Mouse (Mus musculus) neural tube, embryonic 11.5 days (tissue): ENCODE data around the gene Tril. TPM values are rescaled to one million over a fixed set of nuclear protein-coding genes. Genes with fewer than 3 reads are reported as not detected.

Experiments used
- ATAC-seq: fragments of 200-750 bp; cut with Nextera tagmentation; 2 replicates; pipeline ENCODE4 v1.8.0; 2017; ENCODE audit warnings: moderate number of reproducible peaks, mild to moderate bottlenecking, moderate TSS enrichment, moderate library complexity; ENCODE audit not compliant: insufficient read depth, low FRiP score, low TSS enrichment
- DNase-seq: peaks from one replicate; pipeline ENCODE4 v3.0.0-alpha.2; 2015; ENCODE audit warnings: low spot score
- H3K27ac ChIP-seq: fragments of 300-500 bp; sonication (generic); 2 replicates; pipeline ENCODE4 v1.5.1; 2014; ENCODE audit warnings: low read depth, mild to moderate bottlenecking, low read length
- H3K27me3 ChIP-seq: fragments of 300-500 bp; sonication (generic); 2 replicates; pipeline ENCODE4 v1.6.1; 2014; ENCODE audit warnings: mild to moderate bottlenecking, low read length, mixed read lengths; ENCODE audit not compliant: control insufficient read depth, insufficient read depth
- H3K36me3 ChIP-seq: fragments of 300-500 bp; sonication (generic); 2 replicates; pipeline ENCODE4 v1.6.1; 2014; ENCODE audit warnings: mild to moderate bottlenecking, low read length, moderate library complexity, mixed read lengths; ENCODE audit not compliant: control insufficient read depth, insufficient read depth
- H3K4me1 ChIP-seq: fragments of 300-500 bp; sonication (generic); 2 replicates; pipeline ENCODE4 v1.6.1; 2014; ENCODE audit warnings: low read length, mixed read lengths; ENCODE audit not compliant: control insufficient read depth, insufficient read depth
- H3K4me2 ChIP-seq: fragments of 300-500 bp; sonication (generic); 2 replicates; pipeline ENCODE4 v1.6.1; 2014; ENCODE audit warnings: low read depth, mild to moderate bottlenecking, moderate library complexity
- H3K4me3 ChIP-seq: fragments of 300-500 bp; sonication (generic); 2 replicates; pipeline ENCODE4 v1.5.1; 2014; ENCODE audit warnings: low read depth, low read length
- H3K9ac ChIP-seq: fragments of 300-500 bp; sonication (generic); 2 replicates; pipeline ENCODE4 v1.6.1; 2014; ENCODE audit warnings: mild to moderate bottlenecking, low read length
- H3K9me3 ChIP-seq: fragments of 300-500 bp; sonication (generic); 2 replicates; pipeline ENCODE4 v1.6.1; 2016; ENCODE audit warnings: low read length; ENCODE audit not compliant: control insufficient read depth
- WGBS: fragments of 180-500 bp; shearing (Covaris S2); extraction: QIAGEN DNeasy Blood & Tissue Kit; methylation state at CpG from one replicate; pipeline ENCODE4 v1.1.7; 2014; 5-methylcytosine and 5-hydroxymethylcytosine counted together
- polyA plus RNA-seq: library from polyadenylated mRNA; unstranded; fragments of >200 nt; fragmentation: Nextera tagmentation; extraction: Ambion mirVana; gene quantifications from 2 replicates; pipeline ENCODE4 v1.2.1, GENCODE M21; 2014

Gene Tril
- polyA plus RNA-seq, 1 experiment from 2014 or later = 19.6 TPM

DNA sequence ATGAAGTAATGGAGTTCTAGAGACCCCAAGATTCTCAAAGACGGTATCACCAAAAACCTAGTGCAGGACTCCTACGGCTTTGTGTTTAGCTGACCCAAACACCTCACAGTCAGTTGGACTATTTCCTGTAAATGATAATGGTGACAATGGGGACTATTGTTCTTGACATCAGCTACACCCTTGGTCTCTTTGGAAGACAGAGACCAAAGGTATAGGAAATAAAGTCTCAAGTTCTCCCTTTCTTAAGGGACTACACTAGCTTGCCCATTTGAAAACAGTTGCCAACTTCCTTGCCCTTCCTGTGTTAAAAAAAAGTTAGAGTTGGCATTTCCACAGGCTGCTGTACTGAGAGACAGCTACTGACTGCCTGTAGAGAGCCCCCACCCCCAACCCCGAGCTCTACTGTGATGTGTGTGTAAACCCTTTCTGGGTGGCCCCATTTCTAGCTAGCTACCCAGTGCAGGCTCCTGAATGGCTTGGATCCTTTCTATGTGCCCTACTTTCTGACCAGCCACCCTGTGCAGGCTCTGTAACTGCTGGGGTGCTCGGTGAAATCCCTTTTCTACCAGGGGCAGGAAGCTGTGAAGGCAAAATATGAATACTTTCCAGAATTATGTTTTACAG lies 19.2 kb downstream of the Tril start:
- no peak overlapping the region for H3K4me3 ChIP-seq
- DNase-seq = no peak
- WGBS = 60% methylated on average over 4 of the region's 4 CpGs

DNA sequence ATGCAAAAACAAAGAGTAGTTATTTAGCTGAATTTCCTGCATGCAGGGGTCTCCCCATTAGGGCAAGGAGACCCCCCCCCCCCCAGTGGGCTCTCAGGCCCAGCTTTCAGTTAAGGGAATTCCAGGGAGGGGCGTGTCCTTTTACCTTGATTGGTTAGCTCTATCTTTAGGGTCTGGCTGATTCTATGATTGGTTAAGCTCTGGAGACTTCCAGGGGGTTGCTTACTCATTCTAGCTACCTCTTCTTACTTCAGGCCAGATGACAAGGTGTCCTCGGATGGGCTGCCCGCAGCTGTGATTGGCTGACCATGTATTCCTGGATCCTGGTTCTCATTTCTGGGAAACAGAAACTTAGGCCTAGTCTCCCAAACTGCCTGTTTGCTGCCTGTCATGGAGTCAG lies 21.8 kb downstream of the Tril start:
- H3K36me3 ChIP-seq = no peaks in the 10 kb centered on the region
- no peaks in the 10 kb centered on the region for H3K27me3 ChIP-seq
- no peaks in the 10 kb centered on the region for H3K9me3 ChIP-seq
- H3K4me1 ChIP-seq = no peaks in the 10 kb centered on the region
- 80% methylated on average over 3 of the region's 3 CpGs for WGBS
- no peak overlapping the region for H3K4me3 ChIP-seq
- no peak overlapping the region for H3K4me2 ChIP-seq
- ATAC-seq (no peak), DNase-seq (no peak)
- H3K9ac ChIP-seq = no peak overlapping the region
- no peak overlapping the region for H3K27ac ChIP-seq

More for the DNA sequence above, 19.2 kb downstream of the Tril start:
- H3K9ac ChIP-seq = no peak overlapping the region
- no peaks in the 10 kb centered on the region for H3K9me3 ChIP-seq
- no peaks in the 10 kb centered on the region for H3K27me3 ChIP-seq
- ATAC-seq = no peak
- peaks cover 3% of the 10 kb centered on the region for H3K4me1 ChIP-seq
- no peak overlapping the region for H3K27ac ChIP-seq
- no peaks in the 10 kb centered on the region for H3K36me3 ChIP-seq
- no peak overlapping the region for H3K4me2 ChIP-seq

DNA sequence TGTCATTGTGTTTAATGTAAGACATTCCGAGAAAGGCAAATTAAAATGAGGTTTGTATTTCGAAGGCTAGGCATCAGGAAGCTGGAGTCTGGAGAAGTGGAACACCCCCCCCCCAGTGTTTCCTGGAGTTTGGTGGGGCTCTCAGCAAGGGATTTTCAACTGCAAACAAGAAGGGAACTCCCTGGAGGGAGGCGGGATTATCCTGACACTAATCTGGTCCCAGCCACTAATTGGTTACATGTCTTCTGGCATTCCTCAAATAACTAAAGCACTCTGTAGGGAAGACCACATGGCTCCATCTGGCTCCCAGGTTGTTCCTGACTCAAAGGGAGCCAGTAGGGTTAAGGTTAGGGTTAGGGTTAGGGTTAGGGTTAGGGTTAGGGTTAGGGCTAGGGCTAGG lies 23.8 kb downstream of the Tril start:
- DNase-seq (no peak), ATAC-seq (no peak)
- H3K27ac ChIP-seq = no peak overlapping the region
- 75% methylated on average over 3 of the region's 3 CpGs for WGBS
- no peaks in the 10 kb centered on the region for H3K4me1 ChIP-seq
- H3K4me2 ChIP-seq = no peak overlapping the region
- no peak overlapping the region for H3K4me3 ChIP-seq
- no peaks in the 10 kb centered on the region for H3K36me3 ChIP-seq
- H3K9ac ChIP-seq = no peak overlapping the region
- H3K27me3 ChIP-seq = no peaks in the 10 kb centered on the region
- H3K9me3 ChIP-seq = no peaks in the 10 kb centered on the region

DNA sequence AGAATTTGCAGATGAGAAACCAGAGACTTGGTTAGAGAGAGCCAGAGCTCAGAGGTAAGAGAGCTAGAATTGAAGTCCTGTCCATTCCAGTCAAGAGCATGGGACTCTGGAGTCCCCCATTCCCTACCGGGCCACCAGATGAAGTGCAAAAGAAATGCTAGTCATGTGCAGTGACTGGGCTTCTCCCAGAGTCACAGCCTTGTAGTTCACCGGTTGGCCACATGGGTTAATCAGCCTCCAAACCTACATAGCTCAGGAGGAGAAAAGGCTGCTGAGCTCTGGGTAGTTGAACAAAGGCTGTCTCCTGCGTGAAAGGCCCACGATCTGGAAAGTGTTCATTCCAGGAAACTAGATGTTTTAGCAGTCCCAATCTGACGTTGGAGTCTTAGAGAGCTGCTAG lies 24.8 kb downstream of the Tril start:
- Histone ChIP-seq H3K27ac (no peak overlapping the region), H3K36me3 (no peaks in the 10 kb centered on the region), H3K4me2 (no peak overlapping the region), H3K27me3 (no peaks in the 10 kb centered on the region), H3K9ac (no peak overlapping the region), H3K4me3 (no peak overlapping the region), H3K4me1 (no peaks in the 10 kb centered on the region), H3K9me3 (no peaks in the 10 kb centered on the region)
- WGBS = 23% methylated on average over 5 of the region's 5 CpGs
- DNase-seq (peak; percentile 67), ATAC-seq (no peak)

DNA sequence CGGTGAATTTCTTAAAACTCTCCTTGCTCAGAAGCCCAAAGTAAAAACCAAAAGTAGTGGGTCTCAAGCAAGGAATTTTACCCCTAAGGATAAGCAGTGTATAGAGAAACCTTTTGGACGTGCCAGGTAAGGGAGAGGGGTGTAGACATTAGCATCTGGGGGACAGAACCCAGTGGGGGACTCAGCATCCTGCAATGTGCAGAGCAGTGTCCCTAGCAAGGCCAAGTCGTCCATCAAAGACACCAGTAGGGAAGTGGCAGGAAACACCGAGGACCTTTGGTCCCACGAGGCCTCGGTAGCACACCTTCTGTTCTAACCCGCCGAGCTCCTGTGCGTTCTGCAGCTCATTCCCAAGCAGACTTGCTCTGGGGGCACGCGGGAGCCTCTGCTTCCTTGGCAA lies 25.6 kb downstream of the Tril start:
- DNase-seq (no peak), ATAC-seq (no peak)
- H3K27me3 ChIP-seq = no peaks in the 10 kb centered on the region
- H3K9me3 ChIP-seq = no peaks in the 10 kb centered on the region
- H3K27ac ChIP-seq = no peak overlapping the region
- H3K4me2 ChIP-seq = no peak overlapping the region
- H3K9ac ChIP-seq = no peak overlapping the region
- WGBS = 49% methylated on average over 11 of the region's 11 CpGs
- H3K4me1 ChIP-seq = no peaks in the 10 kb centered on the region
- no peak overlapping the region for H3K4me3 ChIP-seq
- H3K36me3 ChIP-seq = no peaks in the 10 kb centered on the region

DNA sequence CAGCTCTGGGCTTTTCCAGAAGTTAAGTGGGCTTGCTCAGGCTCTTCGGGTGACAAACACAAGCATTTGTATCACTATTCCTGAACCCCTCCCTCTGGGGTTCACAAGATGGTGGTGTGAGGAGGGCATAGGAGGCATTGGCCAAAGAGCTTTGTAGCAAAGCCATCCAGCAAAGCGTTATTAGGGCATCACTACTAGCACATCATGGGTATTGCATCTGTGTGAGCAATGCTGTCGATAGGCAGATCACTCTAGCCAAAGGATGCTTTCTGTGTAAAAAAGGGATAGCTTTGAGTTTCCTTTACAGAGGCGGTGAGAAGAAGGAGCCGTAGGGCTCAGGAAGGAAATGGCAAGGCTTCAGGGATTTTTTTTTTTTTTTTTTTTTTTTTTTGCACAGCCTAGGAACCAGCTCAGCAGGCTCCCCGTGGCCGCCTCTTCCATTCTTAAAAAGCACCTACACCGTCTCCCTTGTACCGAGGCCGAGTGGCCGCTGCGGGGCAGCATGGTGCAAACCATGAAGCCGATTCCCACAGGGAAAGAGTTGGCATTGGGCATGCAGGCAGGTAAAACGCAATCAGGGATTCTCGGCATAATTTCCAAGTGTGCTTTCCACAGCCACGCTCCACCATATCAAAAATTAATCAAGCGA lies 26.2 kb downstream of the Tril start:
- no peaks in the 10 kb centered on the region for H3K27me3 ChIP-seq
- no peak overlapping the region for H3K4me2 ChIP-seq
- no peak overlapping the region for H3K9ac ChIP-seq
- 15% methylated on average over 17 of the region's 17 CpGs for WGBS
- H3K4me3 ChIP-seq = no peak overlapping the region
- no peak overlapping the region for H3K27ac ChIP-seq
- ATAC-seq (no peak), DNase-seq (peak; percentile 80)
- no peaks in the 10 kb centered on the region for H3K4me1 ChIP-seq
- H3K36me3 ChIP-seq = no peaks in the 10 kb centered on the region
- H3K9me3 ChIP-seq = no peaks in the 10 kb centered on the region

DNA sequence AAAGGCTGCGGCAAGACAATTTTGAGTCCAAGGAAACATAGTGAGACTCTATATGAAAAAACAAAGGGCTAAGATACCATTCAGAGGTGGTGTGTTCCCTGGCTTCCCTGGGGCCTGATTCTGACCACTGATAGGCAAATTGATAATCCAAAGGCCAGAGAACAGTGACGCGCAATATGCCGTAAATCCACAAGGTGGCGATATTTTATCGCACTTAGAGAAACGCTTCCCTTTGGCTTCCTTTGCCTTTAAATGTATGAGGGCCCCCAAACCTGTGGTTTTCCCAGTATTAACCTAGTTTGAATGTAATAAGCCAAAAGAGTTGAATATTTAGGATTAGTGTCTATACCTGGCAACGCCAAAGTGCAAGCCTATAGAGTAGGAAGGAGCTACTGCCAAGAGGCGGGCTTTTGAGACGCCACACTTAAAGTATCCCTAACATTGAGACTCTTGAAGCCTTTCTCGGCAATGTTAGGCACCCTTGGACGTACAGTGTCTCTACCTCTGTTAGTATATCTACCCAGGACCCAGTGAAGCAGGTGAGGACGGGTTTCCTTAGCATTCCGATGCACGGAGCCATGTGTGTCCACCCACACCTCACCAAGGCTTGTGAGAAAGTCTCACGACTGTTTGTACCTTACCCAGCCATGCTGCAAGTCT lies 37.6 kb downstream of the Tril start:
- H3K27ac ChIP-seq = no peak overlapping the region
- H3K4me2 ChIP-seq = no peak overlapping the region
- no peaks in the 10 kb centered on the region for H3K27me3 ChIP-seq
- H3K4me1 ChIP-seq = no peaks in the 10 kb centered on the region
- H3K9ac ChIP-seq = no peak overlapping the region
- DNase-seq (peak; percentile 70), ATAC-seq (no peak)
- H3K9me3 ChIP-seq = no peaks in the 10 kb centered on the region
- 45% methylated on average over 16 of the region's 16 CpGs for WGBS
- no peak overlapping the region for H3K4me3 ChIP-seq
- H3K36me3 ChIP-seq = no peaks in the 10 kb centered on the region

DNA sequence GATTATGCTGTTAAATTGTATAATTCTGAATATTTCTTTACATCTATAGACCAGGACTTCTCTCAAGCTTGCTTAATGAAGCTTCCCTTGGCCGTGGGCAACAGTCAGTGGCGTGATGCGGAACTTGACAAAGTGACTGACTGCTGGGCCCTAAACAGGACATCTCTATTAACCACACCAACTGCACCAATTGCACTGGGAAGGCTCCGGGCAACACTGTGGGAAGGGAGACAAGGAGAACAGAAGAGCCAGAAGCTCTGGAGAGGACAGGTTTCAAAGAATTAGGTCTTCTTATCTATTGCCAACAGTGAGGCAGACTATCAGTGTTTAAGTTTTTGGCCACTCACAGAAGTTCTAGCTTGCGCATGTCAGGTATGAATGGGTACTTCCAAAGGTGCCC lies 38.4 kb downstream of the Tril start:
- Histone ChIP-seq H3K4me1 (no peaks in the 10 kb centered on the region), H3K4me3 (no peak overlapping the region), H3K9me3 (no peaks in the 10 kb centered on the region), H3K36me3 (no peaks in the 10 kb centered on the region), H3K27ac (no peak overlapping the region), H3K9ac (no peak overlapping the region), H3K4me2 (no peak overlapping the region), H3K27me3 (no peaks in the 10 kb centered on the region)
- no peak for DNase-seq
- ATAC-seq = no peak
- WGBS = 84% methylated on average over 5 of the region's 5 CpGs

DNA sequence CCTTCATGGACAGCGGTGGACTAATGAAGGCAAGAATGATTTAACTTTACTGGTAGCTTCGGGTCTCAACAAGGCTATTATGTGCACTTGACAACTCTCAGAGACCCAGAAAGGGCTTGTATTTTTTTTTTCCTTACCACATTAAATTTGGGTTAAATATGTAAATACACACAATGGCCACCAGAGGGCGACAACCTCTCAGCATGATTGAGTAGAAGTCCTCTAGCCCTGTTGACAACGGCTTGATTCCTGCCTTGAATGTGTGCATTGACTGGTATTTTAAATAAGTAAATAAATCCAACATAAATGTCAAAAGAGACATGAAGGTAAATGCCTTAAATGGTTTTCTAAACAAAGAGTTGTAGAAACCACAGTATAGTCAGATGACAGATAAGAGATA lies 39.5 kb downstream of the Tril start:
- peak; percentile 62 for DNase-seq
- Histone ChIP-seq H3K9ac (no peak overlapping the region), H3K36me3 (no peaks in the 10 kb centered on the region), H3K27me3 (no peaks in the 10 kb centered on the region), H3K27ac (no peak overlapping the region), H3K9me3 (no peaks in the 10 kb centered on the region), H3K4me1 (no peaks in the 10 kb centered on the region), H3K4me2 (no peak overlapping the region), H3K4me3 (no peak overlapping the region)
- ATAC-seq = no peak
- WGBS = 12% methylated on average over 4 of the region's 4 CpGs
